Mouse (Mus musculus): Measurements from ENCODE around the gene Vps16. TPM values are rescaled to one million over a fixed set of nuclear protein-coding genes. Genes with fewer than 3 reads are reported as not detected.

Vps16 gene
- polyA plus RNA-seq (2021), result 67.1 TPM

DNA sequence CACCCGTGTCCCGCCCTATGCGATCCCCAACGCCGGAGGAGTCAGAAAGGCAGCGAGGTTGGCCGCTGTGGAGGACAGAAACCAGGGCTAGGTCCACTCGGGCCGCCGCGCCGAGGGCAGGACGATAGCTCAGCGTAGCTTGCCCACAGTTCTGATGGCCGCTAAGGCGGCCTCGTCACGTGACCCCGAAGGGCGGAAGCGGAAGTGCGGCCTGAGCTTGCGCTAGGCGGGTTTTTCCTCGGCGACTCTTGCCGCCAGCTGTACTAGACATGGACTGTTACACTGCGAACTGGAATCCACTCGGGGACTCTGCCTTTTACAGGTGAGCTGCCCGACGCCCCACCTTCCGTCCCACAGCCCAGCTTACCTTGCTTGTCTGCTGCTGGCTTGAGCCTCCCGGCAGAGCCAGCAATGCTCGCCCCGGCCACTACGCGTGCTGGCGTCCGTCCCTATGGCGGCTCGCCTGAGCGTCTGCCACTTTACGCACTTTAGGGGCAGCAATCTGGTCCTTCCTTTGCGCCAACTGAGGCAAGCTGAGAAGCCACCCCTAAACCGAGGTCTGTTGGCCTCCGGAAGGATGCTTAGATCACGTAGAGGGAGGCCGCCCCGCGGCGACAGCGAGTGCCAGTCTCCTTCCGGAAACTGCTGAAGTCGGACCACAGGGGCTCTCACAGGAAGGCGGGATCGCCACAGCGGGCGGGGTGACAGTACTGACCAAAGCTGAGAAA, at the start of gene Vps16, which contains the start of gene Pced1a:
Vps16 (plus strand) TSS at position 214 of the 728 bp plus-strand sequence.
Pced1a (minus strand) TSS at position 576 of the 728 bp plus-strand sequence.
- peak; percentile 39 for DNase-seq (ENCODE audit: low read depth, low spot score)
- ChIA-PET CTCF (interaction anchor here (0.7 to 2.9 kb wide), 6 partner anchors 9 to 67 kb away, joined by 3 to 16 read pairs (median 4); no protein-coding TSS in a partner anchor), POLR2A (interaction anchor here (0.5 to 1.5 kb wide), 2 partner anchors 9 to 12 kb away, joined by 3 to 4 read pairs; no protein-coding TSS in a partner anchor)
- in situ Hi-C loops (cut with MboI; ENCODE audit: low pct_unique_long_range_greater_than_20kb), result no loop called here
- no peak for TF ChIP-seq CTCF (IDR thresholded peaks at IDR 0.05)
- peak; percentile 90 for ATAC-seq
- no peaks in the 10 kb centered on the region for H3K27me3 ChIP-seq

DNA sequence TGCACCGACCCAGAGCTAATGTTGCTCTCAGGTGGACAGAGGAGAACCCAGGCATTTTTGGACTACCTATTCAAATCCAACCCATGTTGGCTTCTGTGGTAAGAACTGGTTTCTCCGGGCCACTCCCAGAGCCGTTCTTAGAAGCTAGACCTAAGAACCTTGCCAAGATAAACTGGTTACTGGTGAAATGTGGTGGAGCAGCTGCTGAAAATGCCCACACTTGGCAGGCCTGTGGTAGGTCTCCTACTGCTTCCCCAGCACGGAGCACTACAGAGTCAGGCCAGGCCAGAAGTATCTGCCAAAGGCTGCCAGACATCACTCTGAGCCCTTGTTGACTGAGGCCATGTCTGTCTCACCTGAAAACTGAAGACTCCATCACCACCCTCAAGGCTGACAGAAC, 49.2 kb upstream of the Vps16 start:
- H3K27me3 ChIP-seq, result peaks cover 32% of the 10 kb centered on the region
- peak; percentile 31 for ATAC-seq
- no peak for DNase-seq (ENCODE audit: low read depth, low spot score)
- in situ Hi-C loops (cut with MboI; ENCODE audit: low pct_unique_long_range_greater_than_20kb), result no loop called here
- no peak for TF ChIP-seq CTCF (IDR thresholded peaks at IDR 0.05)
- ChIA-PET CTCF (interaction anchor here (1.2 to 1.6 kb wide), 3 partner anchors 11 to 14 kb away, joined by 3 to 5 read pairs (median 3); no protein-coding TSS in a partner anchor), POLR2A (no interaction called here)

DNA sequence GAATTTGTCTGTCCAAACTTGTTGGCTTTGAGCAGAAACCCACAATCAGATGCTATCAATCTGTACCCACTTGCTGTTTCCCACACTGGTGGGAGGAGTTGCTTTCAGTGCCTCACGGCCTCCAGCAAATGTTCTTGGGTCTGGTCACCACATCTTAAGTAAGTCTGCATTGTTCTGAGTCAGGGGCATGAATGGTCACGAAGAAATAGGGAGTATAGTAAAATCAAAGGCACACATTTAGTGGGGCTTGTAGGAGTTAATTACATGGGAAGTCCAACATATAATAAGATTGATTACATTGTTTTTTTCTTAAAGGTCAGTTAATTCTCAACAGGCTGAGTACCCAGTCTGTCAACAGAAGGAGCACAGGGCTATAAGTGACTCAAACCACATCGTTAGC, 40.9 kb upstream of the Vps16 start:
- in situ Hi-C loops (cut with MboI; ENCODE audit: low pct_unique_long_range_greater_than_20kb), result no loop called here
- peaks cover 23% of the 10 kb centered on the region for H3K27me3 ChIP-seq
- TF ChIP-seq CTCF (IDR thresholded peaks at IDR 0.05), result no peak
- POLR2A ChIA-PET, result no interaction called here
- ATAC-seq (no peak), DNase-seq (ENCODE audit: low read depth, low spot score) (no peak)
- CTCF ChIA-PET, result no interaction called here

DNA sequence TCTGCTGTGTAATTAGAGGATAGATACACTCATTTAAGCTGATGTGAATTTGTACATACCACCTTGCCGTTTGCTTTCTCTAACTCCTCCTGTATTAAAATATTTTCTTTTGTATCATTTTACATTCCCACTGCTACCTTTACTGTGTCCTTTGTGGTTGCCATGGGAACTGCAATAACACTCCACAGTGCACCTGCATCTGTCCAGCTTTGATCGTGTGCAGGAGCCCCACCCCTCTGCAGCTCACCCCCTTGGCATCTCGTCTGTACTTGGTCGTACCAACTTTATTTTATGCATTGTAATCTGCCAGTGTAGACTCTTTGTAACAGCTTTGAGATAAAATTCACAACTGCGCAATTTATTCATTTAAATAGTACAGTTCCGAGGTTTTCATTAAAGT, 40.2 kb upstream of the Vps16 start:
- ChIA-PET POLR2A (no interaction called here), CTCF (interaction anchor here (0.7 kb wide), 1 partner anchor 27 kb away, joined by 3 read pairs; no protein-coding TSS in a partner anchor)
- ATAC-seq (no peak), DNase-seq (ENCODE audit: low read depth, low spot score) (no peak)
- peaks cover 16% of the 10 kb centered on the region for H3K27me3 ChIP-seq
- TF ChIP-seq CTCF (IDR thresholded peaks at IDR 0.05), result no peak
- in situ Hi-C loops (cut with MboI; ENCODE audit: low pct_unique_long_range_greater_than_20kb), result no loop called here

DNA sequence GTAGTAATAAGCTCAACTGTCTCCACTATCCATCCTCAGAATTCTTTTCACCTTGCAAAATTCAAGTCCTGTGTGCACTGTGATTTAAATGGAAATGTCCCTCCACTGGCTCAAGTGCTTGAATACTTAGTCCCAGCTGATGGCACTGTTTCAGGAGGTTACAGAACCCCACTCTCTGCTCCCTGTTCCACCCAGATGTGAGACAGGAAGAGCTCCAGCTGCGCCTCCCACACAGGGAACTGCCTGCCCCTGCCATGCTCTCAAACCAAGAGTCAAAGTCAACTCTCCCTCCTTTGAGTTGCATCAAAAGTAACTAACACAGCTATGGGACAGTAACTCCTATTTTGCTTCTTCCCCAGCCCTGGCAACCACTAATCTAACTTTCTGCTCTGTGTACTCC, 37.9 kb upstream of the Vps16 start:
- DNase-seq (ENCODE audit: low read depth, low spot score) (no peak), ATAC-seq (no peak)
- TF ChIP-seq CTCF (IDR thresholded peaks at IDR 0.05), result no peak
- ChIA-PET CTCF (interaction anchor here (1.3 kb wide), 1 partner anchor 11 kb away, joined by 5 read pairs; no protein-coding TSS in a partner anchor), POLR2A (no interaction called here)
- in situ Hi-C loops (cut with MboI; ENCODE audit: low pct_unique_long_range_greater_than_20kb), result no loop called here
- peaks cover 11% of the 10 kb centered on the region for H3K27me3 ChIP-seq

DNA sequence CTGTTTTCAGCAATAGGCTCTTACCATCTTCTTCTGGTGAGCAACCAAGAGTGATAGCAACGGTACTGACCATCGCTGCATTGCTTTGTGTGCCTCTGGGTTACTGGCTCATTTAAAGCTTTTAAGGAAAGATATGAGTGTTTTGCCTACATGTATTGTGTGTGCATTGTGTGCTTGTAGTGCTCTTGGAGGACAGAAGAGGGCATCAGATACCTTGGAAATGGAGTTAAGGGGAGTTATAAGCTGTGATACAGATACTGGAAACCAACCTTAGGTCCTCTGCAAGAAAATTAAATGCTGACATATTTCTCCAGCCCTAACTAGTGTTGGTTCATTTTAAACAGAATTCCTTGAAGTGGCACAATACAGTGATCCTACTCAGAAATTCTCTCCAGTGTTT, 35.3 kb upstream of the Vps16 start:
- ChIA-PET CTCF (interaction anchor here (0.6 to 2.7 kb wide), 16 partner anchors 12 to 170 kb away, joined by 3 to 22 read pairs (median 4); partner anchors contain the start of genes 1700020A23Rik, Gm28372 and Vps16), POLR2A (no interaction called here)
- peak; percentile 46 for ATAC-seq
- peaks cover 3% of the 10 kb centered on the region for H3K27me3 ChIP-seq
- in situ Hi-C loops (cut with MboI; ENCODE audit: low pct_unique_long_range_greater_than_20kb), result no loop called here
- no peak for TF ChIP-seq CTCF (IDR thresholded peaks at IDR 0.05)
- no peak for DNase-seq (ENCODE audit: low read depth, low spot score)

DNA sequence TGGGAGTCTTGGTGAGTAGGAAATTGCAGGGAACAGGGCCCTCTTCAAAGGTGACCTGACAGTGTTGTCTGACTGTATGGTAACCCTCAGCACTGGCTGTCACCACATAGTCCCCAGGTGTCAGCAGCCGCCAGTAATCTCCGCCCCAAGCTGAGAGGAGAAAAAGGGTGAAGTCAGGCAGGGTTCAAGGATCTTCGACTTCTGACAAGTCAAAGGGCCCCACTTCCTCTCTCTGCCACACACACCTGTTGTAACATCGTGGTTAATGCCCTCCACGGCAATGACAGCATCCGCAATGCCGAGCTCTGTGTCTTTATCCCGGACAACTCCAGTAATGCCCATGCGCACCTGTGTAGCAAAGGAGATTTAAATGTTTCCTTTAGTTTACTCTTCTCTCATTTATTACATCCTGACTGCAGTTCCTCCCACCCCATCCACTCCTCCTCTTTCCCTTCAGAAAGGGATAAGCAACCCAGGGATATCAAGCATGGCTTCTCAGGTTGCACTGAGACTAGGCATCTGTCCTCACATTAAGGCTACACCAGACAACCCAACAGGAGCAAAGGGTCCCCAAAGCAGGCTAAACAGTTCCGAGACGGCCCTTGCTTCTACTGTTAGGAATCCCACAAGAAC, 33.0 kb upstream of the Vps16 start:
- TF ChIP-seq CTCF (IDR thresholded peaks at IDR 0.05), result no peak
- ATAC-seq (no peak), DNase-seq (ENCODE audit: low read depth, low spot score) (no peak)
- CTCF ChIA-PET, result interaction anchor here (1.2 kb wide), 1 partner anchor 21 kb away, joined by 4 read pairs; no protein-coding TSS in a partner anchor
- in situ Hi-C loops (cut with MboI; ENCODE audit: low pct_unique_long_range_greater_than_20kb), result no loop called here
- peaks cover 3% of the 10 kb centered on the region for H3K27me3 ChIP-seq
- POLR2A ChIA-PET, result interaction anchor here (0.7 kb wide), 1 partner anchor 42 kb away, joined by 12 read pairs; no protein-coding TSS in a partner anchor

DNA sequence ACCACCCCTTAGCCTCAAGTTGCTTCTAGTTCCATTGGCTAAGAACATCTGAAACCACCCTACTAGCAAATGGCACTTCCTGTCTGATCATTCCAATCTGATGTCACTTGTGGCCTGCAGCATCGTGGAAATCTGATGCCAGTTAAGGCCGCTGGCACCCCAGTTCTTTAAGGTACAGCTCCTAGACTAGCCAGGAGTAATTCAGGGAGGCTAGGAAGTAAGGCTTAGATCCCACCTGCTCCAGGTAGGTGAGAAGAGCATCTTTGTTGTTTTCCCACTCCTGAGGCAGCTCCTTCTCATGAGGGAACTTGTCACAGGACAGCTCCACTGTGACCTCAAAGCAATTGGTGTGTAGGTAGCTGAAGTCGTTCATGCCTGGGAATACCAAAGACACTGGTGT, 31.3 kb upstream of the Vps16 start:
- CTCF ChIA-PET, result interaction anchor here (2.6 kb wide), 1 partner anchor 20 kb away, joined by 7 read pairs; no protein-coding TSS in a partner anchor
- POLR2A ChIA-PET, result no interaction called here

DNA sequence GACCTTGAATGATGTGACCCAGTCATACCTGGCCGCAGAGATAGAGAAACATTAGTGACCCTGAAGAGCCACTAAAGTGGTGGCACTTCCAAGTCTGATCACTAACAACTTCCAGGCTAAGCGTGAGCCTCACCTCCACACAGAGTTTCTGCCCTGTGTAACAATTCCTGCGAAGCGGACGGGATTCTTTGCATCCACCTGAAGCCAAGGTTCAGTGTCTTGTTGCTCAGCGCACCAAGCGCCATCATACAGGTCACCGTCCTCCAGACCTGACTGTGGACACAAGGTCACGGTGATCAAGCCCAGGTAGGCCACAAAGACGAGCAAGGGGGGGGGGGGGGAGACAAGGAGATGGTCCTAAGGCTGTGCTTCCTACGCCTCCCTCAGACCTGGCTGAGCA, 28.4 kb upstream of the Vps16 start:
- in situ Hi-C loops (cut with MboI; ENCODE audit: low pct_unique_long_range_greater_than_20kb), result no loop called here
- POLR2A ChIA-PET, result no interaction called here
- ATAC-seq (no peak), DNase-seq (ENCODE audit: low read depth, low spot score) (no peak)
- CTCF ChIA-PET, result no interaction called here
- no peak for TF ChIP-seq CTCF (IDR thresholded peaks at IDR 0.05)
- H3K27me3 ChIP-seq, result peaks cover 3% of the 10 kb centered on the region

More for the DNA sequence above, 31.3 kb upstream of the Vps16 start:
- ATAC-seq (no peak), DNase-seq (ENCODE audit: low read depth, low spot score) (no peak)
- H3K27me3 ChIP-seq, result peaks cover 3% of the 10 kb centered on the region
- TF ChIP-seq CTCF (IDR thresholded peaks at IDR 0.05), result no peak
- in situ Hi-C loops (cut with MboI; ENCODE audit: low pct_unique_long_range_greater_than_20kb), result no loop called here

DNA sequence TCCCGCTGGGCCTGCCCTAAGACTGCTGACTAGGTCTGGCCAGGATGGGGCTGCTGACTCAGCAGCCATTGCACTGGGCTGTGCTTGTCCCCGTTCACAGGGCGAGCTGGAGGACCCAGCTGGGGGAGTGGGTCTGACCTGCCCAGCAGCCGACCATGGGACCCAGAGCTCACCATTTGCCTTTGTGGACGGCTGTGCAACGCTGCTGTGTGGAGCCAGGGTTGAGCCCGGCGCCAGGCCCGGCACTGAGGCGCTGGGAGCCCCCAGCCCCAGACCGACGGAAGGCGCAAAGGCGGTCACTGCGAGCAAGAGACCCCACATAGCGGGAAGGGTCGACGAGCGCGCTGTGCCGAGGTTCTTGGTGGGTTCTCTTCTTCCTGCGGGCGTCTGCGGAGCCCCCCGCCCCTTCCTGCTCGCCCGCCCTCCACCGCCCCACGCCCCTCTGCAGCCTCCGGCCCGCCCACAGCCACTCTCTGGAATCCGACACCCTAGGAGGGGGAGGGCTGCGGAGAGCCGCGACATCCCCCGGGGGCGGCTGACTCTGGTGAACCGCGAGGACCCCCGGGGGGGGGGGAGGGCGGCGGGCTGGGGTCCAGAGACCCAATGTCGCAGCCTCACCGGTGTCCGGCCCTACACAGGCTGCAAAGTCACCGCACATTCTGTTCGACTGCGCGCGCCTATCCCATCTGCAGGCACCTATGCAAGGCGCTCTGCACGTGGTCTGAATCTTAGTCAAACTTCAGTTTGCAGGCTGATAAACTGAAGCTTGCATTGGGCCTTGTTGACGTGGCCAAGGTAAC, 26.8 kb upstream of the Vps16 start, which contains the start of gene Cpxm1:
Cpxm1 (minus strand) TSS at position 389 of the 800 bp plus-strand sequence.
- ChIA-PET POLR2A (no interaction called here), CTCF (no interaction called here)
- ATAC-seq (no peak), DNase-seq (ENCODE audit: low read depth, low spot score) (no peak)
- in situ Hi-C loops (cut with MboI; ENCODE audit: low pct_unique_long_range_greater_than_20kb), result no loop called here
- H3K27me3 ChIP-seq, result peaks cover 3% of the 10 kb centered on the region
- TF ChIP-seq CTCF (IDR thresholded peaks at IDR 0.05), result no peak
